Mouse (Mus musculus) liver, postnatal 0 days (tissue): ENCODE measurements around the gene Macf1.

ENCODE experiments used
- CTCF ChIP-seq: sonication (generic); IDR thresholded peaks from 2 replicates; pipeline ENCODE4 v1.5.1; 2016; ENCODE audit warnings: antibody characterized with exemption, low read depth
- EP300 ChIP-seq: IDR thresholded peaks from 2 replicates; pipeline ENCODE4 v1.6.1; 2016; ENCODE audit warnings: antibody characterized with exemption, low read depth, mild to moderate bottlenecking

DNA sequence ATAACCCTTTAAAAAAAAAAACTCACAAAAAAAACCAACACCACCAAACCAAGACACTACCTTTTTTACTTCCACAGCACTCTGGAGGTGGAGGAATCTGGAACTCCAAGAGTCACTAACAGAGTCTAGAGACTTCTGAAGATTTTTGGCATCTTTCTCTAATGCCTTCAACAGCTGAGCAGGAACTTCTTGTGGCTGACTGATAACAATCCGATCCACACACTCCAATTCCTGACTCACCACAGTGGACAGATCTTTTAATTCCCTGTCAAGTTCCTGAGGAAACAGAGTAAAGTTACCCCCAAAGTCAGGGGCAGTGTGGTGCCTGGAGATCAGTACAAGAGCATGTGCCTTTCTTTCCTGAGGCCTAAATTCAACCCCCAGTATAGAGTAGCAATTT is 218.4 kb downstream of the Macf1 start:
- TF ChIP-seq CTCF (no peak), EP300 (no peak)
